Mouse (Mus musculus) thymus, postnatal 36 days (tissue): ENCODE results near the gene Nup50.
"Not testable (repeated sequence)": the region's sequence is repeated elsewhere in the genome, so short reads cannot be mapped to it uniquely, and the experiment has no call there.

Source experiments
- DNase-seq, 2 experiments: peaks; one replicate each; pipeline ENCODE4 v3.0.0; 2022; ENCODE audit warnings: mixed read lengths in 2 of 2

Gene Nup50

DNA sequence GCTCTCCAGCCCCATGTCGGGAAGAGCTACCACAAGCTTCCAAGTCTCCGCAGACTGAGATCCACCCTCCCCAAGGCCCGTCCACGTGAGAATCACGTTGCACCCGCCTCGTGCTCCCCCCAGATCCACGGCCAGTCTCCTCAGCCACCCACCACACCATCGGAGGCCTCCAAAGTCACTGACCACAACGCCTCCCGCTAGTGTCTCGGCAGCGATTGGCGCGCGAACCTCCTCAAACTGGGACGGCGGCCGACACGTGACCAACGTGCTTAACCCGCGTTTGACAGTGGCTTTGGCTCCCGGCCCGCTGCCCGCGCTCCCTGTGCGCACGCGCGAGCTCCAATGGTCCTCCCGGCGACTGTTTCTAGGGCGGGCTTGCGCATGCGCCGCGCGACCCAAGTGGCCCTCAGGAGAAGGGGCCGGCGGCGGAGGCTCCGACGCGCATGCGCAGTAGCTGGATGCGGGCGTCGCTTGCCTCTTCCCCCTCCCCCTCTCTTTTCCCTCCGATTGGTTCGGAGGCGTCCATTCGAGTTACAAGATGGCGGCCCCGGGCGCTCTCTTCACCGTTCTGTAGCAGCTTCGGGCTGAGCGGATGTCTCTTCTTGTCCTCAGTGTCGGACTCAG is at the start of gene Nup50:
Gene Nup50 (plus strand): TSS at position 528 of the 624 bp plus-strand sequence.
- DNase-seq: peak; percentile 98

DNA sequence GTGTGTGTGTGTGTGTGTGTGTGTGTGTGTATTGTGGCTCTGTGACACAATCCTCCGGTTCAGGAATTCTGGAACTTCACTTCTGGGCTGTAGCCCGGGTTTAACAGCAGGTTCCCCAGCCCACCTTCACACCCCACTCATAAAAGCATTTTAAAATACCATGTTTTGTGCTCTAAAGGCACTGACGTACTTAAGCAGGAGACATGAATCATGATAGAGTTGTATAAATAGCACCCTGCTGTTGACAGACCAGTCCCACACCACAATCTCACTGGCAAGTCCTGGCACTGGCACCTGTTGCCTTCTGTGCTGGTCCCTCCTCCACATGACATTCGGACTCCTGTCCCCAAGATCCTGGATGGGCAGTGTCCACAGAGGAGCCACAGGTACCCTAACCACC is 49.3 kb upstream of the Nup50 start:
- DNase-seq: no peak

DNA sequence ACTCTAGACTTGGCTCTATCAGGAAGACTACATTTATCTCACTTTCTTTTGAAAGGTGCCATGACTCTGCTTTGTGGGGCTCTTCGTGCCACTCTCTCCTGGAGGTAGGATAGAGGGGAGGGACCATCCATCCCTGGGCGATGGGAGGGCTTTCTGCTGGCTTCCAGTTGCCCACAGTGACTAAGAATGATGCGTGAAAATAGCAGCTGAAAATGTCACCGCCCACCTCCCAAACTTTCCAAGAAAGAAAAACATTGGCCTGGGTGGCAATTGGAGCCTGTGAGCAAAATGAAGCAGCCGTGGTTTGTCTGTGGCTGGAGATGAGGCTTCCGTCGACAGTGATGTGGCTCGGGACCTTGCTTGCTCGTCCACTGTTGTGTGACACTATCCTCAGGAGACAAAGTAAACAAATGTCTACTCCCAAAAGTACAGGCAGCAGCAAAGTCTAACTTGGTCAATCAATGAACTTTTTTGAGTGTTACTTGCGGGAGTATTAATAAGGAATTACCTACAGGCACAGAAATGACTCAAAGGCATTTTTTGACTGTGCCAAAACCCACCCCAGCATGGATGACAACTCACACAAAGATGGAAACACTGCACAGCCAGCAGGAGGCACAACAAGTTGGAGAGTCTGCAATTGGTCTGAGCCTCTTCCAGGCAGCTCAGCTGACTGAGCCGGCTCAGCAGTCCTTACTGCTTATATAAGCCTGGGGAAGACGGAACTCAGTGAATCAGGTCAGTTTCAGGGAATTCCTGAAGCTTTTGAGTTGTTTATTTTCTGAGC is 46.0 kb upstream of the Nup50 start:
- no peak for DNase-seq

DNA sequence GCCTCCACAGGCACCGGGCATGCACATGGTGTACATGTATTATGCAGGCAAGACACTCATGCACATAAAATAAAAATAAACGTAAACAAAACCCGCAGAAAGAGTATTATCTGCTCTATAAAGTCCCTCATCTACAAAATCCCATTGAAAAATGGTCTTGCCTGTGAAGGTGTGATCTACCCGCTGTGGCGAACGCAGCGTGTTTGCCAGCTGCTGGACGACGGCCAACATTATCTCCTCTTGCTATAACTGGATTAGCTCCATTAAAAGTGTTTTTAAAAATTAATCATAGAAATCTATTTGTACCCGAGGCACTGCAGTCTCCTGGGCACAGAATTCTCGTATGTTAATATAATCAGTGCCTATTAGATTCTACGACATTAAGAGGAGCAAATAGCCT is 35.1 kb upstream of the Nup50 start:
- DNase-seq: no peak

GRCm38 (mm10) chr15:84891246-84891645 is 32.0 kb upstream of the Nup50 start:
- no peak for DNase-seq

DNA sequence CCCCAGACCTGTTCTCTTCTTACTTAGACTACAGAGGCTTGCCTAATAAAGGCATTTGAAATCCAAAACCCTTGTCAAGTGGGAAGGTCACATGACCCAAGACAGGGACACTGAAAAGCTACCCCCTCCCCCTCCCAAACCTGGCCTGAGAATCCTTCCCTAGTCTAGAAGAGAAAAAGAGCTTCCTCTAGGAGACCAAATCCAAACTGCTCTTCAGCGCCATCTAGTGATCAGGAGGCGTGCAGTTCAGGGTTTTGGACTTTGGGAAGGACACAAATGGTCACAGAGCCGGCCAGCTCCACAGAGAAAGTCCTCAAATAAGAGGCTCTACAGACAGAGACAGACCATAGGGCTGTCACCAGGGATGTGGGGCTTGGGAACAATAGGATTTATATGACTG is 31.6 kb upstream of the Nup50 start:
- peak; percentile 14 to 26 for DNase-seq

- not testable (repeated sequence) for DNase-seq
These were observed 27.0 kb upstream of the Nup50 start for GRCm38 (mm10) chr15:84896216-84896615.

GRCm38 (mm10) chr15:84896664-84897063 is 26.5 kb upstream of the Nup50 start:
- DNase-seq: no peak

- DNase-seq: no peak
These were observed 25.1 kb upstream of the Nup50 start for GRCm38 (mm10) chr15:84898077-84898476.

DNA sequence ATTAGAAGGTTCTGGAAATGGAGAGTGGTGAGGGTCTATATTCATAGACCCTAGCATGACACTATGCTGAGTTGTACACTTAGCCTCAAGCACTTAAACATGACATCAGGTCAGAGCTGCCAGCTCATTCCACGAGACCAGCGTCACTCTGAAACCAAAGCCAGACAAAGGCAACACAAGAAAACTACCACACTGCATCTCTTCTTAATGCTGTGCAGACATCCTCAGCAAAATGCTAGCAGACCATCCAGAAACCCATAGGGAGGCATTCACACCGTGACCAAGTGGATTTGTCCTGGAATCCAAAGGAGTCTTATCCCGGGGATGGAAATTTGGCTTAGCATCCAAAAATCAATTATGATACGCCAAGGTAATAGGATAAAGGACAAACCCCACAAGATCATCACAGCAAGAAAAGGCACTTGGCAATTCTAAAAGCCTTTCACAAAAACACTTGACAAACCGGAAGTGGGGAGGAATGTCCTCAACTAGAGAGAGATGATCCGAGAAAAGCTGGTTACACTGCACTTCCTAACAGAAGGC is 19.3 kb upstream of the Nup50 start:
- DNase-seq: no peak

DNA sequence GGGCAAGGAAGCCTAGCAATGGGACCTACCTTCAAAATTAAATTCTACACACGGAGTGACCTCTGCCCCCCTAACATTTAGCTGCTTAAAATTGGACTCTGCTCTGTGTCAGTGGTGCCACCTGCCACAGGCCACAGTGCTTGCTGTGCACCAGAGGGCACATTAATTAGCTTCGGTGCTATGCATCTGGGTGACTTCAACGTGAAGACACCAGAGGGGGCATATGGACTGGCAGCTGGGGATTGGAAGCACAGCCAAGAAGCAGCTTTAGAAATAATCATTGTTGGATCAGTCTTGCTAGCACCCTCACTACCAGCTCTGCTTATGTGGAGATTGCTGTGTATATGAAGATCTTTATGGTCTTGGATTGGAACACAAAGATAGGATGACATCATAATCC is 10.0 kb upstream of the Nup50 start:
- DNase-seq: no peak

- DNase-seq: no peak
These were observed 3.3 kb upstream of the Nup50 start, which contains the start of gene Gm29666 for GRCm38 (mm10) chr15:84919938-84920337. Gm29666 (minus strand) TSS chr15:84920038.

- no peak for DNase-seq
These were observed 434 bp downstream of the Nup50 start for GRCm38 (mm10) chr15:84923508-84924181.

DNA sequence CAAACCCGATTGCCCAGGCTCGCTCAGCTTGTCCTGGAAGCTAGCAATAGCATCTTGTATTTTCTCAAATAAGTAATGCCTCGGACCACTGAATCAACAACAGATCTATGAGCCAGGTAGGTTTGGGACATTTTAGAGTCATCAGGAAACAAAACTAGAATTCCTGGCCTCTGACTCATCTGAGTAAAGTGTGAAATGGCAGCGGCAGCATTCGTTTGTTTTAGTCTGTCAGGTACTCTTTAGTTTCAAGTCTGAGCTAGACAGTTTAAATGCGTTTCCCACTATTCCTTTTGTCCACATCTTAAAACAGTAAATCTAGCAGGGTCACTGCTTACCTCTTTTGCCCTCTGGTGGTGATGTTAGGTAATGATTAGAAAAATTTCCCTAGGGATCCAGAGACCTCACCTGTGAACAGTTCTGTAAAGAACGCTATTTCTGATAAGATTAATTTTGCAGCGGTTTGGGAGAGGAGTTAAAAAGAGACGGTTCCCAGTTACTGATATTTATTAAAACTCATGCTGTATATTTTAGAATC is 1.6 kb downstream of the Nup50 start:
- DNase-seq: no peak

- DNase-seq: no peak
These were observed 2.3 kb downstream of the Nup50 start for GRCm38 (mm10) chr15:84925495-84926018.

GRCm38 (mm10) chr15:84932351-84932750 is 9.1 kb downstream of the Nup50 start:
- DNase-seq: no peak

GRCm38 (mm10) chr15:84934901-84935300 is 11.7 kb downstream of the Nup50 start:
- no peak for DNase-seq

DNA sequence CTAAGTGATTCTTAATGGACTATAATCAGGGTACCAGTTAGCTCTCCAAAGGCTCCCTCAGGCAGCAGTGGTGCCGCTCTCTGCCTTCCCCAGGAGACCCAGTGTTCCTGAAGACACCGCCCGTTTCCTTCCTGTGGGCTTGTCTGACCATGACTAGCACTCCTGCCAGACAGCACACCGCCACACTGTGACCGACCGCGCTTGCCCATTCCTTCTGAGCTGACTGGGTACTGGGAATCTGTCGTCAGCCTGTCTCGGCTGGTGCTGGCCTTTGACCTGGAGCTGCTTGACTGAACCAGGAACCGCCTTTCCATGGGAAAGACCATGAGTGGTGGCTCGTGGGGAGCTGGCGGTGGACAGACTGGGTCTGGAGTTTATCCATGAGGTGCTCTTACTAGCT is 16.9 kb downstream of the Nup50 start:
- DNase-seq: no peak

- no peak for DNase-seq
These were observed 19.6 kb downstream of the Nup50 start for GRCm38 (mm10) chr15:84942647-84943285.

GRCm38 (mm10) chr15:84944319-84944718 is 21.1 kb downstream of the Nup50 start:
- DNase-seq: no peak

GRCm38 (mm10) chr15:84948990-84949389 is 25.8 kb downstream of the Nup50 start:
- no peak for DNase-seq

GRCm38 (mm10) chr15:84950053-84950452 is 26.8 kb downstream of the Nup50 start:
- no peak for DNase-seq
